Mouse (Mus musculus) ovary, postnatal 14 days (tissue): ENCODE measurements around the gene Methig1.
"Not testable (repeated sequence)": the region's sequence is repeated elsewhere in the genome, so short reads cannot be mapped to it uniquely, and the experiment has no call there.

Source experiments
- DNase-seq: peaks from one replicate; pipeline ENCODE4 v3.0.0; 2022; ENCODE audit warnings: low spot score

Methig1 gene

GRCm38 (mm10) chr15:100337847-100338246 is 15.1 kb upstream of the Methig1 start:
- DNase-seq: peak; percentile 54

GRCm38 (mm10) chr15:100341314-100341980 is 11.5 kb upstream of the Methig1 start:
- DNase-seq: not testable (repeated sequence)

- no peak for DNase-seq
Measured at GRCm38 (mm10) chr15:100345484-100345883, 7.5 kb upstream of the Methig1 start.

GRCm38 (mm10) chr15:100346761-100347160 is 6.2 kb upstream of the Methig1 start:
- no peak for DNase-seq

GRCm38 (mm10) chr15:100349496-100349895 is 3.5 kb upstream of the Methig1 start:
- no peak for DNase-seq

- no peak for DNase-seq
Measured at GRCm38 (mm10) chr15:100351501-100352060, 1.4 kb upstream of the Methig1 start.

GRCm38 (mm10) chr15:100353399-100353798 is 450 bp downstream of the Methig1 start:
- DNase-seq: not testable (repeated sequence)

GRCm38 (mm10) chr15:100355876-100356275 is 2.9 kb downstream of the Methig1 start:
- DNase-seq: no peak

GRCm38 (mm10) chr15:100364242-100364641 is 11.3 kb downstream of the Methig1 start, which contains the start of gene Higd1c:
Gene Higd1c (plus strand): TSS chr15:100364542.
- no peak for DNase-seq

GRCm38 (mm10) chr15:100365967-100366366 is 13.0 kb downstream of the Methig1 start:
- DNase-seq: not testable (repeated sequence)

GRCm38 (mm10) chr15:100367119-100367518 is 14.2 kb downstream of the Methig1 start:
- DNase-seq: no peak

- DNase-seq: peak; percentile 42
Measured at GRCm38 (mm10) chr15:100375066-100375465, 22.1 kb downstream of the Methig1 start.

- DNase-seq: not testable (repeated sequence)
Measured at GRCm38 (mm10) chr15:100377847-100378505, 25.0 kb downstream of the Methig1 start.

- no peak for DNase-seq
Measured at GRCm38 (mm10) chr15:100379658-100380057, 26.7 kb downstream of the Methig1 start.

GRCm38 (mm10) chr15:100380104-100380503 is 27.2 kb downstream of the Methig1 start:
- DNase-seq: no peak

- no peak for DNase-seq
Measured at GRCm38 (mm10) chr15:100385705-100386104, 32.8 kb downstream of the Methig1 start.

GRCm38 (mm10) chr15:100387544-100388223 is 34.7 kb downstream of the Methig1 start:
- no peak for DNase-seq

- no peak for DNase-seq
Measured at GRCm38 (mm10) chr15:100388224-100388835, 35.4 kb downstream of the Methig1 start.

GRCm38 (mm10) chr15:100388886-100389285 is 35.9 kb downstream of the Methig1 start:
- DNase-seq: no peak

- DNase-seq: no peak
Measured at GRCm38 (mm10) chr15:100391066-100391465, 38.1 kb downstream of the Methig1 start.

GRCm38 (mm10) chr15:100391599-100391998 is 38.6 kb downstream of the Methig1 start:
- DNase-seq: no peak

GRCm38 (mm10) chr15:100393016-100393415 is 40.1 kb downstream of the Methig1 start:
- no peak for DNase-seq
